Mouse (Mus musculus) liver, adult 2 months (tissue): ENCODE results near the gene Mcm3.

Experiments used
- CTCF ChIP-seq: fragments of 200-500 bp; IDR thresholded peaks from 2 replicates; pipeline ENCODE4 v1.5.1; 2011; ENCODE audit warnings: low read depth, low read length, control low read depth
- POLR2A ChIP-seq: fragments of 200-500 bp; IDR thresholded peaks from 2 replicates; pipeline ENCODE4 v1.6.1; 2011; ENCODE audit warnings: low read length, control low read depth; ENCODE audit not compliant: insufficient read depth; ENCODE audit errors: extremely low read depth

DNA sequence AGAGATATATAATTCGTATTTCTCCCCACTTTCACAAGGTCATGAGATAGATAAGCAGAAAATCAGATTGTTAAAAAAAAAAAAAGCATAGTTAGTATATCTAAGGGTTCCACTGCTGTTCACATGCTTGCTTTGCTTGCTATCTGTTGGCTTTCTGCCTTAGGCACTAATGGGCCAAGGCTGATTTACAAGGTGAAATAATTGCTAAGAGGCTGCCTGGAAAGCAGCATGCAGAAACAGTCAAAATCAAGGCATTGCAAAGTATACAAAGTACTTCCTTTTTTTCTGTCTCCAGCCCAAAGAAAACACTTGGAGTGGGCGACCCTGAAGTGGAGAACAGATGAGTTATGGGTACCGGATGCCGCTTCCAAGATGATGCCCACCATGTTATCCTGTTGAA, 847 bp upstream of the Mcm3 start:
- TF ChIP-seq CTCF (no peak), POLR2A (no peak)
